ENCODE assay signal across 7 mouse cellular contexts in the genomic region with DNA sequence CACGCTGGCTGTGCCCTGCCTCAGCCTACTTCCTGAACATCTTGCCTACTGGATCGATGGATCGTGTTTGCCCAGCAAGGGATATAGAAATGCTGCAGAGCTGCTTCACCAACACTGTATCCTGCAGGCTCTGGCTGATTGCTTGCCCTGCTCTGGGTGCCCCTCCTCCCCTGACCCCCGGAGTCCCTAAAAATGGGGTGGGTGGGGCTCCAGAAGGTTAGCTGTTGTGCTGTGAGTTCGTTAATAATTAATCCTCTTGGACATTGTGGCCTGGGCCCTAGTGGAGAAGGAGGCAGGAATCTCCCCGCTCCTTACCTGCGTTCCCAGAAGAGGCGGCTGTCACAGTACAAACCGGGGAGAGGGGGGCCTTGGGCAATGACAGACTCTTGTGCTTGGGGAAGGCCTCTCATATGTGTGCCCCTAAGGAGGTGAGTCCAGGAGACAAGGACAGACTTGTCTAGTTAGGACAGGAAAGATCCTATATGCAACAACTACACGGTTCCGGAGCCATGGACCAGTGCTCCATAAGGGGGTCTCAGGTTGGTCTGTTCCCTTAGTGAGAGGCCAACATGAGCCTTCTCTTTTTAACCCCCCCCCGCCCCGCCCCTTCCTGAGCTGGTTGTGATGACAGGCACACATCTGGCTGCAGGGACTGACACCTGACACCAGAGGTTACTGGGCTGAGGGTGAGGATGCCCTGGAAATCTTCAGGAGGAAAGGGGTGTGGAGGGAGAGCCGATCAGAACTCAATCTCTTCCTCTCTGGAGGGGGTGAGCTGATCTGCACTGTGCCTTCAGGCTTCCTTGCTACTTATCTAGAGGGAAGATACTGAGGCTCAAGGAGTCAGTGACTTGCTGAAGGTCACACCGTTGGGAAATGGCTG. TPM values are rescaled to one million over a fixed set of nuclear protein-coding genes. Genes with fewer than 3 reads are reported as not detected.
DNase-seq lines count a peak whose midpoint lies in the region; ATAC-seq lines count a peak whose summit lies in the region.

No protein-coding gene starts in this region.

- peaks cover 14% of the 10 kb centered on the region for H3K36me3 ChIP-seq in embryonic facial prominence, embryonic 15.5 days
- H3K36me3 ChIP-seq in kidney, embryonic 16.5 days (ENCODE audit: insufficient read depth, low read length), result peaks cover 13% of the 10 kb centered on the region

- H3K27me3 ChIP-seq in embryonic facial prominence, embryonic 15.5 days, result peaks cover 12% of the 10 kb centered on the region; the same call in 1 of the 2 replicates
- H3K27me3 ChIP-seq in kidney, embryonic 16.5 days (ENCODE audit: insufficient read depth, low read length), result peaks cover 9% of the 10 kb centered on the region; the same call in 1 of the 2 replicates

- no peak overlapping the region for H3K9ac ChIP-seq in embryonic facial prominence, embryonic 15.5 days
- peak overlapping the region; percentile 70 for H3K9ac ChIP-seq in kidney, embryonic 16.5 days (replicated peaks; ENCODE audit: low read length)

- peaks cover 6% of the 10 kb centered on the region for H3K4me1 ChIP-seq in embryonic facial prominence, embryonic 15.5 days
- peaks cover 19% of the 10 kb centered on the region; the same call in 1 of the 2 replicates for H3K4me1 ChIP-seq in kidney, embryonic 16.5 days (ENCODE audit: insufficient read depth, low read length)

- peak overlapping the region; percentile 60 for H3K4me2 ChIP-seq in embryonic facial prominence, embryonic 15.5 days (replicated peaks)
- peak overlapping the region; percentile 67 for H3K4me2 ChIP-seq in kidney, embryonic 16.5 days (replicated peaks; ENCODE audit: low read depth, low read length)

- H3K9me3 ChIP-seq in embryonic facial prominence, embryonic 15.5 days (replicated peaks), result no peaks in the 10 kb centered on the region
- no peaks in the 10 kb centered on the region for H3K9me3 ChIP-seq in kidney, embryonic 16.5 days (ENCODE audit: low read length)

- 6% methylated on average over 15 of the region's 15 CpGs for whole genome bisulfite sequencing in embryonic facial prominence, embryonic 15.5 days
- 7% methylated on average over 15 of the region's 15 CpGs for WGBS in kidney, embryonic 16.5 days

- peak; percentile 21 for DNase-seq in brain, adult 2 months (ENCODE audit: low read depth, low spot score)
- peak; percentile 12 for DNase-seq in lung, postnatal 14 days
- DNase-seq in cerebellum, adult 11 months, result no peak
- no peak for DNase-seq in right cerebral cortex, postnatal 10 days (ENCODE audit: low spot score in 2 of 2)
- no peak for DNase-seq in spleen, adult 18-20 months

- ATAC-seq in embryonic facial prominence, embryonic 15.5 days (ENCODE audit: insufficient number of reproducible peaks, low FRiP score, low TSS enrichment, low read depth), result peak; percentile 52; the same call in 1 of the 2 replicates
- peak; percentile 81 for ATAC-seq in kidney, embryonic 16.5 days (ENCODE audit: low FRiP score, low TSS enrichment)

- no peak overlapping the region for H3K27ac ChIP-seq in embryonic facial prominence, embryonic 15.5 days (replicated peaks)
- H3K27ac ChIP-seq in kidney, embryonic 16.5 days (ENCODE audit: low read length), result peak overlapping the region; percentile 69; the same call in 1 of the 2 replicates

- peak overlapping the region; percentile 39 for H3K4me3 ChIP-seq in embryonic facial prominence, embryonic 15.5 days (replicated peaks)
- H3K4me3 ChIP-seq in kidney, embryonic 16.5 days (ENCODE audit: low read length), result peak overlapping the region; percentile 51

RNA-seq across cellular contexts. Expression of a gene that starts 0.7 kb away (rescaled TPM):
- 2.4 and 3.7 TPM in 2 replicates for polyA plus RNA-seq in embryonic facial prominence, embryonic 15.5 days (2015; fragmentation: Nextera tagmentation; extraction: Ambion mirVana)
- 9.7 and 11.1 TPM in 2 replicates for polyA plus RNA-seq in kidney, embryonic 16.5 days (2015; fragmentation: Nextera tagmentation; extraction: Ambion mirVana)

RNA-seq across cellular contexts. Expression of a gene that starts 7.5 kb away (rescaled TPM):
- 0.24 and 0.37 TPM in 2 replicates for polyA plus RNA-seq in embryonic facial prominence, embryonic 15.5 days (2015; fragmentation: Nextera tagmentation; extraction: Ambion mirVana)
- polyA plus RNA-seq in kidney, embryonic 16.5 days (2015; fragmentation: Nextera tagmentation; extraction: Ambion mirVana), result 0.31 and 0.49 TPM in 2 replicates

RNA-seq across cellular contexts. Expression of a gene that starts 20.3 kb away (rescaled TPM):
- polyA plus RNA-seq in embryonic facial prominence, embryonic 15.5 days (2015; fragmentation: Nextera tagmentation; extraction: Ambion mirVana), result 72.7 and 72.9 TPM in 2 replicates
- polyA plus RNA-seq in kidney, embryonic 16.5 days (2015; fragmentation: Nextera tagmentation; extraction: Ambion mirVana), result 88.0 and 88.8 TPM in 2 replicates

RNA-seq across cellular contexts. Expression of a gene that starts 47.2 kb away (rescaled TPM):
- 0.81 and 0.94 TPM in 2 replicates for polyA plus RNA-seq in embryonic facial prominence, embryonic 15.5 days (2015; fragmentation: Nextera tagmentation; extraction: Ambion mirVana)
- polyA plus RNA-seq in kidney, embryonic 16.5 days (2015; fragmentation: Nextera tagmentation; extraction: Ambion mirVana), result 0.41 TPM in 1 of 2 replicates, not detected in the other

RNA-seq across cellular contexts. Expression of a gene that starts 52.1 kb away (rescaled TPM):
- polyA plus RNA-seq in embryonic facial prominence, embryonic 15.5 days (2015; fragmentation: Nextera tagmentation; extraction: Ambion mirVana), result 48.5 and 55.9 TPM in 2 replicates
- polyA plus RNA-seq in kidney, embryonic 16.5 days (2015; fragmentation: Nextera tagmentation; extraction: Ambion mirVana), result 152 and 173 TPM in 2 replicates

Comparison
In these comparisons a context has a peak if more than half of its experiments do, and no peak if none do; other contexts are left out.
1. DNase-seq: peak in brain, adult 2 months (single experiment) and lung, postnatal 14 days (single experiment); none in cerebellum, adult 11 months (single experiment), right cerebral cortex, postnatal 10 days (0 of 2) and spleen, adult 18-20 months (0 of 2).